Mouse (Mus musculus): ENCODE data around the gene Pzp. TPM values are rescaled to one million over a fixed set of nuclear protein-coding genes. Genes with fewer than 3 reads are reported as not detected.

Gene Pzp
- polyA plus RNA-seq, 1 experiment from 2014 or later, result 0.35 TPM

DNA sequence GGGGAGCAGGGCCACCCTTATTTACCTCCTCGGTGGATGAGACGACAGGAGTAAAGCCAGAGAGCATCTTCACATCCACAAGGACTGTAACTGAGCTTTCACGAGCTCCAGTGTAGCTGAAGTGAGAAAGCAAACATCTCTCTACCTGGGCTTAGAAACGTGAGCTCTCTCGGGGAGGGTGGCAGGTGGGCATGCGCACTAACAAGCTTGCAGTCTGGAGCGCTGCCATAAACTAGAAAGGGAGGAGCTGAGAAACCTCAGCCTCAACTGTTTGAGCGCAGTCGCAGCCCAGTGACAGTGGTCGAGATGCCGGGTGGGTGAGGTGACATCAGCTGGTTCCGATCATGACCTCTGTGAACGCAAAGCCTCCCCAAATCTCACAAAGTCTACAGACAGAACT lies 16.7 kb upstream of the Pzp start:
- no peaks in the 10 kb centered on the region for H3K27me3 ChIP-seq (replicated peaks; ENCODE audit: insufficient read depth, low read length)
- H3K36me3 ChIP-seq (ENCODE audit: insufficient read depth, low read length), result no peaks in the 10 kb centered on the region
- TF ChIP-seq CTCF (IDR thresholded peaks at IDR 0.05), result no peak
- no peak for TF ChIP-seq EP300 (IDR thresholded peaks at IDR 0.05)
- no peak overlapping the region for H3K4me3 ChIP-seq (ENCODE audit: low read depth, low read length)
- no peak overlapping the region for H3K9ac ChIP-seq (replicated peaks; ENCODE audit: low read depth)
- no peak for ATAC-seq
- DNase-seq (ENCODE audit: low spot score), result peak; percentile 68
- no peak overlapping the region for H3K4me2 ChIP-seq (replicated peaks; ENCODE audit: low read depth, low read length)
- 44% methylated on average over 13 of the region's 13 CpGs for WGBS
- H3K27ac ChIP-seq (ENCODE audit: low read length), result no peak overlapping the region
- H3K4me1 ChIP-seq (ENCODE audit: insufficient read depth, low read depth, low read length), result no peaks in the 10 kb centered on the region
- no peaks in the 10 kb centered on the region for H3K9me3 ChIP-seq (ENCODE audit: low read length)

- H3K27ac ChIP-seq (ENCODE audit: low read length), result no peak overlapping the region
- no peak for ATAC-seq
- no peaks in the 10 kb centered on the region for H3K4me1 ChIP-seq (ENCODE audit: insufficient read depth, low read depth, low read length)
- no peaks in the 10 kb centered on the region for H3K9me3 ChIP-seq (ENCODE audit: low read length)
- no peak for DNase-seq (ENCODE audit: low spot score)
- TF ChIP-seq EP300 (IDR thresholded peaks at IDR 0.05) (no peak), CTCF (IDR thresholded peaks at IDR 0.05) (no peak)
- no peaks in the 10 kb centered on the region for H3K27me3 ChIP-seq (replicated peaks; ENCODE audit: insufficient read depth, low read length)
- no peak overlapping the region for H3K9ac ChIP-seq (replicated peaks; ENCODE audit: low read depth)
- H3K4me3 ChIP-seq (ENCODE audit: low read depth, low read length), result no peak overlapping the region
- H3K4me2 ChIP-seq (replicated peaks; ENCODE audit: low read depth, low read length), result no peak overlapping the region
- 82% methylated on average over 2 of the region's 2 CpGs for WGBS
- no peaks in the 10 kb centered on the region for H3K36me3 ChIP-seq (ENCODE audit: insufficient read depth, low read length)
Measured at GRCm38 (mm10) chr6:128535250-128535649, 8.7 kb upstream of the Pzp start.

DNA sequence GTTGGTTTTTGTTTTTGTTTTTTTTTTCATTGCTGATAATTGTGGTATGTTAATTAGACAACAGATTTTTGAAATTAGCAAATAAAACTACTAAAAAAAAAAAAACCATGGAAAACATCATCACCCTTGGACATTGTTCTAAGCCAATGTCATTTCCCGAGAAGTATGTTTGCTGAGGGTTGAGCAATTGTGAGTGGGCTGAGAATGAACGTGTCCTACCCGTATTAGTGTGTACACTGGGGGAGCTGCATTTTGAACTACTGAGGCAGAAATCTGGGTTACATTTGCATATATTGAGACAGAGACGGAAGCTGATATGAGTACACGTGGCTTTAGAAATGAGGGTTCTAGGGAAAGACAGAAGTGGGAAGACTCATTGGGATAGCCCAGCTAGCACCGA lies 6.8 kb upstream of the Pzp start:
- Histone ChIP-seq H3K4me2 (replicated peaks; ENCODE audit: low read depth, low read length) (no peak overlapping the region), H3K4me1 (ENCODE audit: insufficient read depth, low read depth, low read length) (no peaks in the 10 kb centered on the region), H3K9me3 (ENCODE audit: low read length) (no peaks in the 10 kb centered on the region), H3K9ac (replicated peaks; ENCODE audit: low read depth) (no peak overlapping the region), H3K36me3 (ENCODE audit: insufficient read depth, low read length) (no peaks in the 10 kb centered on the region), H3K27ac (ENCODE audit: low read length) (no peak overlapping the region), H3K27me3 (replicated peaks; ENCODE audit: insufficient read depth, low read length) (no peaks in the 10 kb centered on the region), H3K4me3 (ENCODE audit: low read depth, low read length) (no peak overlapping the region)
- ATAC-seq, result no peak
- no peak for DNase-seq (ENCODE audit: low spot score)
- 64% methylated on average over 6 of the region's 6 CpGs for WGBS
- TF ChIP-seq EP300 (IDR thresholded peaks at IDR 0.05) (no peak), CTCF (IDR thresholded peaks at IDR 0.05) (no peak)

- TF ChIP-seq CTCF (IDR thresholded peaks at IDR 0.05) (no peak), EP300 (IDR thresholded peaks at IDR 0.05) (peak; percentile 50; the same call in 1 of the 2 replicates)
- WGBS, result 53% methylated on average over 9 of the region's 9 CpGs
- Histone ChIP-seq H3K27me3 (replicated peaks; ENCODE audit: insufficient read depth, low read length) (no peaks in the 10 kb centered on the region), H3K9ac (replicated peaks; ENCODE audit: low read depth) (no peak overlapping the region), H3K9me3 (ENCODE audit: low read length) (no peaks in the 10 kb centered on the region), H3K4me1 (ENCODE audit: insufficient read depth, low read depth, low read length) (no peaks in the 10 kb centered on the region), H3K27ac (ENCODE audit: low read length) (no peak overlapping the region), H3K36me3 (ENCODE audit: insufficient read depth, low read length) (no peaks in the 10 kb centered on the region), H3K4me2 (replicated peaks; ENCODE audit: low read depth, low read length) (no peak overlapping the region), H3K4me3 (ENCODE audit: low read depth, low read length) (no peak overlapping the region)
- DNase-seq (ENCODE audit: low spot score) (peak; percentile 24), ATAC-seq (peak; percentile 56)
Measured at GRCm38 (mm10) chr6:128532701-128533100, 6.2 kb upstream of the Pzp start.

- WGBS, result 32% methylated on average over 4 of the region's 4 CpGs
- ATAC-seq (no peak), DNase-seq (ENCODE audit: low spot score) (no peak)
- Histone ChIP-seq H3K4me2 (replicated peaks; ENCODE audit: low read depth, low read length) (no peak overlapping the region), H3K4me1 (ENCODE audit: insufficient read depth, low read depth, low read length) (no peaks in the 10 kb centered on the region), H3K9me3 (ENCODE audit: low read length) (no peaks in the 10 kb centered on the region), H3K4me3 (ENCODE audit: low read depth, low read length) (no peak overlapping the region), H3K9ac (replicated peaks; ENCODE audit: low read depth) (no peak overlapping the region), H3K27me3 (replicated peaks; ENCODE audit: insufficient read depth, low read length) (no peaks in the 10 kb centered on the region), H3K27ac (ENCODE audit: low read length) (no peak overlapping the region), H3K36me3 (ENCODE audit: insufficient read depth, low read length) (no peaks in the 10 kb centered on the region)
- no peak for TF ChIP-seq EP300 (IDR thresholded peaks at IDR 0.05)
- TF ChIP-seq CTCF (IDR thresholded peaks at IDR 0.05), result no peak
Measured at GRCm38 (mm10) chr6:128528491-128528890, 2.0 kb upstream of the Pzp start.

DNA sequence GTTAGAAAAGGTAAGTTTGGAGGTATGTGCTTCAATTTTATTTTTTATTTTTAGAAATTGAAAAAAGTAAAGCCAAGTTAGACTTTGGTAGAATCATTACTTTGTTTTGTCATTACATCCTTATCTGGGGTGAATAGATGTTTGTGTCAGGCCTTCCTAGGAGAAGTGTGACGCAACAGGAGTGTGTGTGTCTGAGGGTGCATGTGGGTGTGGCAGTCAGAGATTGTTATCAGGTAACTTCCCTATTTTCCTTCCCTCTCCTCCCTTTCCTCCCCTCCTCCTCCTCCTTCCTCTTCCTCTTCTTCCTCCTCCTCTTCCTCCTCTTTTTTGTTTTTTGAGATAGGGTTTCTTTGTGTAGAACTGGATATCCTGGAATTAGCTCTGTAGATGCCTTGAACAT lies 590 bp upstream of the Pzp start:
- ATAC-seq, result no peak
- Histone ChIP-seq H3K4me2 (replicated peaks; ENCODE audit: low read depth, low read length) (no peak overlapping the region), H3K4me1 (ENCODE audit: insufficient read depth, low read depth, low read length) (no peaks in the 10 kb centered on the region), H3K9me3 (ENCODE audit: low read length) (no peaks in the 10 kb centered on the region), H3K27me3 (replicated peaks; ENCODE audit: insufficient read depth, low read length) (no peaks in the 10 kb centered on the region), H3K9ac (replicated peaks; ENCODE audit: low read depth) (no peak overlapping the region), H3K27ac (ENCODE audit: low read length) (no peak overlapping the region), H3K36me3 (ENCODE audit: insufficient read depth, low read length) (no peaks in the 10 kb centered on the region), H3K4me3 (ENCODE audit: low read depth, low read length) (no peak overlapping the region)
- TF ChIP-seq CTCF (IDR thresholded peaks at IDR 0.05), result no peak
- no peak for TF ChIP-seq EP300 (IDR thresholded peaks at IDR 0.05)
- no peak for DNase-seq (ENCODE audit: low spot score)
- WGBS, result 44% methylated on average over 1 of the region's 1 CpGs

GRCm38 (mm10) chr6:128525801-128526200 lies 719 bp downstream of the Pzp start:
- no peak for ATAC-seq
- Histone ChIP-seq H3K4me1 (ENCODE audit: insufficient read depth, low read depth, low read length) (no peaks in the 10 kb centered on the region), H3K36me3 (ENCODE audit: insufficient read depth, low read length) (no peaks in the 10 kb centered on the region), H3K9ac (replicated peaks; ENCODE audit: low read depth) (no peak overlapping the region), H3K27me3 (replicated peaks; ENCODE audit: insufficient read depth, low read length) (no peaks in the 10 kb centered on the region), H3K27ac (ENCODE audit: low read length) (no peak overlapping the region), H3K9me3 (ENCODE audit: low read length) (no peaks in the 10 kb centered on the region), H3K4me3 (ENCODE audit: low read depth, low read length) (no peak overlapping the region), H3K4me2 (replicated peaks; ENCODE audit: low read depth, low read length) (no peak overlapping the region)
- 94% methylated on average over 4 of the region's 4 CpGs for WGBS
- no peak for TF ChIP-seq EP300 (IDR thresholded peaks at IDR 0.05)
- no peak for TF ChIP-seq CTCF (IDR thresholded peaks at IDR 0.05)
- no peak for DNase-seq (ENCODE audit: low spot score)

All from lung, postnatal 0 days (tissue).